Mouse (Mus musculus): ENCODE results near the gene Tpst2. TPM values are rescaled to one million over a fixed set of nuclear protein-coding genes. Genes with fewer than 3 reads are reported as not detected.

Tpst2 gene
- polyA plus RNA-seq, 1 experiment from 2014 or later = 36.2 TPM

DNA sequence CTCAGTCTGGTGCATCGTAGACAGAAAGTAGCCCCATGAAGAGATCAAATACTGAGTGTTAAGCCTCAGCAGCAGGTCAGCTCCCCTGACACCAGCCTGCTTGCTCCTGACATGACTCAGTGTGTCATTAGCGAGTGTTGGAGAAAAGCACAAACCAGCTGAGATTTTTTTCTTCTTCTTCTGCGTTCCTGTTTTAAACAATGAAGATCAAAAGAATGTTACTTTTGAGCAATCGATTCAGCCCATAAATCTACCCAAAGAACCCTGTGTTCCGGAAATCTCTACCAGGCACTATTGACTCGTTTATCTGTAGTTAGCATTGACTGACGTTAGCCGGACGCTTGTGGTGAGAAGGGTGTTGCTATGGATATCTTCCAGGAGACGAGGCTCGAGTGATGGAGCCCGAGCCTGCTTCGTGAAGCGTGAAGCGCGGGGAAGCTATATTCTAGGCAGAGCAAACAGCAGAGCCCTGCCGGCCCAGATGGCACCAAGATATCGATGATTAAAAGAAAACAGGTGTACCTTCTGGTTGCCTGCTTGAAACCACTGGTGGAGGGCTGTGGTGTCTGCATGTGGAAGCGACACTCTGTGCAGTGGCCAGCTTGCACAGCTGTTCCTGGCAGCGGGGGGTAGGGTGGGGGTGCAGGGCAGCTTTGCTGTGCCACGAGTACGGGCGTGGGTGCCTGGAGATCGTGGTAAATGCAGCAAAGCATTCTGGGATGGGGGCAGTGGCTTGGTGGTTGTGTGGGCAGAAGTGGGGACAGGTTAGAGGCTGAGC is 5.5 kb upstream of the Tpst2 start:
- no peak for DNase-seq
- no peak overlapping the region for H3K27ac ChIP-seq (ENCODE audit: low read depth)
- H3K4me1 ChIP-seq (ENCODE audit: insufficient read depth) = peaks cover 29% of the 10 kb centered on the region
- no peaks in the 10 kb centered on the region for H3K36me3 ChIP-seq (replicated peaks; ENCODE audit: insufficient read depth, low read length)
- H3K27me3 ChIP-seq (ENCODE audit: insufficient read depth, low read length) = peaks cover 6% of the 10 kb centered on the region; the same call in 1 of the 2 replicates
- ATAC-seq = no peak
- no peak overlapping the region for H3K4me2 ChIP-seq (ENCODE audit: low read depth, low read length)
- no peak overlapping the region for H3K4me3 ChIP-seq (ENCODE audit: low read depth, low read length)
- TF ChIP-seq EP300 (IDR thresholded peaks at IDR 0.05; ENCODE audit: low read depth) (no peak), CTCF (IDR thresholded peaks at IDR 0.05; ENCODE audit: low read depth) (no peak)
- H3K9me3 ChIP-seq (ENCODE audit: low read length) = no peaks in the 10 kb centered on the region
- 34% methylated on average over 24 of the region's 24 CpGs for WGBS (ENCODE audit: insufficient replicate concordance)
- H3K9ac ChIP-seq (replicated peaks) = no peak overlapping the region

DNA sequence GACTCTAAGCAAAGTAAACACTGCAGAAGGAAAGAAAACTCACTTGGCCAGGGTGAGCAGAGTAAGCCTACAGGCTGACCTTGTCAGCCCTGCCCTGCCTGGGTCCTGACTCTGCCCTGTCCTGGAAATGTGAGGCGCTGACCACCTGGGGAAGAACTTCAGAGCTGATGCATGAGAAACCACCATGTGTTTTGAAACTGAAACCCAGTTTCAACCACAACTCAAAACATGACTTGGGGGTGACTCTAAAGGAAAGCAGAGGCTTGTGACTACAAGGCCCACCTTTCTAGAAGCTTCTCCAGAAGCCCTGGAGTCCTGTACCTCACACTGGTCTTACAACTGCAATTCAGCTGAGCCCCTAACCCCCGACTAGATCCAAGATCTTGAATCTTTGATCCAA is 3.6 kb upstream of the Tpst2 start:
- 50% methylated on average over 2 of the region's 2 CpGs for WGBS (ENCODE audit: insufficient replicate concordance)
- TF ChIP-seq EP300 (IDR thresholded peaks at IDR 0.05; ENCODE audit: low read depth) (no peak), CTCF (IDR thresholded peaks at IDR 0.05; ENCODE audit: low read depth) (no peak)
- Histone ChIP-seq H3K4me2 (ENCODE audit: low read depth, low read length) (no peak overlapping the region), H3K27me3 (ENCODE audit: insufficient read depth, low read length) (peaks cover 6% of the 10 kb centered on the region; the same call in 1 of the 2 replicates), H3K4me3 (ENCODE audit: low read depth, low read length) (no peak overlapping the region), H3K27ac (ENCODE audit: low read depth) (no peak overlapping the region), H3K36me3 (replicated peaks; ENCODE audit: insufficient read depth, low read length) (no peaks in the 10 kb centered on the region), H3K9ac (replicated peaks) (no peak overlapping the region), H3K4me1 (ENCODE audit: insufficient read depth) (peaks cover 27% of the 10 kb centered on the region), H3K9me3 (ENCODE audit: low read length) (no peaks in the 10 kb centered on the region)
- ATAC-seq (no peak), DNase-seq (no peak)

DNA sequence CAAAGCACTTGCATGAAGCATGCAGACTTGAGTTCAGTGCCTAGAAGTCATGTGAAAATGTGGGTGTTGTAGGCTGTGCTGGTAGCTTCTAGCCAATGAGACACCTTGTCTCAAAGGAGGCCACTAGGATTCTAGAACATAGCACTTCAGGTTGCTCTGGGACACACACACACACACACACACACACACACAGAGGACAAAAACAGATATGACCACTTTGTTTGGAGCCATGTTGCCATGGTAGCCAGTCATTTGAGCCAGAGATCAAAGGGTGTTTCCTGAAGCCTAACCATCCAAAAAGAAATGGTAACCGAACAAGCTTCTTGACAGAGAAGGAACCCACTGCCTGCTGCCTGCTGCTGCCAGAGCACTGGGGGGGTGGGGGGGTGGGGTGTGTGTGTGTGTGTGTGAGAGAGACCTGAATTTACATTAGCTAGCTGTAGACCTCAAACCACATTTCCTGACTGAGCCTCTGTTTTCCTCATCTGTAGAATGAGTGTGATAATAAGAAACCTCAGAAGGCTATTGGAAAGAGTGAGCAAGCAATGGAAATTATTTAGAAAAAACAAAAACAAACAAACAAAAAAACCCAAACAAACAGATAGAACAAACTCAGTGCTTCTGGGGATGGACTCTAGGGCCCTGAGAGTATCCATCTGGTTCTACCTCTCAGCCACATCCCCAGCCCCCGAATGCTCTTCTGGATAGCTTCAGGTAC is 2.6 kb upstream of the Tpst2 start:
- Histone ChIP-seq H3K4me1 (ENCODE audit: insufficient read depth) (peaks cover 36% of the 10 kb centered on the region), H3K36me3 (replicated peaks; ENCODE audit: insufficient read depth, low read length) (no peaks in the 10 kb centered on the region), H3K9me3 (ENCODE audit: low read length) (no peaks in the 10 kb centered on the region), H3K27me3 (ENCODE audit: insufficient read depth, low read length) (peaks cover 1% of the 10 kb centered on the region; the same call in 1 of the 2 replicates), H3K4me2 (ENCODE audit: low read depth, low read length) (no peak overlapping the region), H3K4me3 (ENCODE audit: low read depth, low read length) (no peak overlapping the region), H3K27ac (ENCODE audit: low read depth) (no peak overlapping the region), H3K9ac (replicated peaks) (no peak overlapping the region)
- ATAC-seq (no peak), DNase-seq (no peak)
- no peak for TF ChIP-seq EP300 (IDR thresholded peaks at IDR 0.05; ENCODE audit: low read depth)
- WGBS (ENCODE audit: insufficient replicate concordance) = 53% methylated on average over 2 of the region's 2 CpGs

DNA sequence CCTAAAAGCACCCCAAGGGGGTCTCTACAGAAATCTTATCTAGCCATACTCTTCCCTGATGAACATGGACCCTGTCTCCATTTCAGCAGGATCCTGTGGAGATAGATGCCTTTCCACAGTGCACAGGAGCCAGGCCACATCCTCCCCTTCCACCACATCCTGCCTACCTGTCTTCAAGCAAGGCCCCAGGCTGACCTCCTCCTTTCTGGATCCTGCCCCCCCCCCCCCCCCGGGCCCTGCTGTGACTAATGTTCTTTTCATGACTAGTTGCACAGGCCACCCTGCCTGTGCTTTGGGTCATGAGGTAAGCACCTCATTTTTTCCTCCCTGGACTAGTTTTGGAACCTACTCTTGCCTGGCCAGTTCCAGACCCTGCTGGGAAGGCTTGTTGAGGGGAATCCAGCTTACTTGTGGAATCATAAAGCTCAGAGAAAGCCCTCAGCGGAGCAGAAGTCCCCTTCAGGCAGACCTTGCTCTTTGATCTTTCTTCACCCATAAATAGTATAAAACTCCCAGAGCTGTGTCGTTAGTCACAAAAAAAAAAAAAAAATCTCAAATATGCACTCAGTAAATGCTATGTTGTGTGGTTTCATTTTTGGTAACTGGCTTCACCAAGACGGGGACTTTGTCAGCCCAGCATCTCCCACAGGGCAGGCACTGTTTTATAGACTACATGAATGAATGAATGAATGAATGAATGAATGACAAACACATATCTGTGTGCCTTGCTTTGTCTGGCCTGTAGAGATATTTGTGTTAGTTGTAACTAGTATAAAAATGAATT is 1.3 kb upstream of the Tpst2 start:
- no peaks in the 10 kb centered on the region for H3K36me3 ChIP-seq (replicated peaks; ENCODE audit: insufficient read depth, low read length)
- peak overlapping the region; percentile 57; the same call in 1 of the 2 replicates for H3K4me3 ChIP-seq (ENCODE audit: low read depth, low read length)
- H3K9me3 ChIP-seq (ENCODE audit: low read length) = no peaks in the 10 kb centered on the region
- H3K27ac ChIP-seq (ENCODE audit: low read depth) = no peak overlapping the region
- H3K9ac ChIP-seq (replicated peaks) = no peak overlapping the region
- DNase-seq (no peak), ATAC-seq (no peak)
- H3K27me3 ChIP-seq (ENCODE audit: insufficient read depth, low read length) = no peaks in the 10 kb centered on the region
- H3K4me1 ChIP-seq (ENCODE audit: insufficient read depth) = peaks cover 44% of the 10 kb centered on the region
- WGBS (ENCODE audit: insufficient replicate concordance) = 50% methylated on average over 4 of the region's 4 CpGs
- TF ChIP-seq CTCF (IDR thresholded peaks at IDR 0.05; ENCODE audit: low read depth) (no peak), EP300 (IDR thresholded peaks at IDR 0.05; ENCODE audit: low read depth) (no peak)
- H3K4me2 ChIP-seq (ENCODE audit: low read depth, low read length) = peak overlapping the region; percentile 93

DNA sequence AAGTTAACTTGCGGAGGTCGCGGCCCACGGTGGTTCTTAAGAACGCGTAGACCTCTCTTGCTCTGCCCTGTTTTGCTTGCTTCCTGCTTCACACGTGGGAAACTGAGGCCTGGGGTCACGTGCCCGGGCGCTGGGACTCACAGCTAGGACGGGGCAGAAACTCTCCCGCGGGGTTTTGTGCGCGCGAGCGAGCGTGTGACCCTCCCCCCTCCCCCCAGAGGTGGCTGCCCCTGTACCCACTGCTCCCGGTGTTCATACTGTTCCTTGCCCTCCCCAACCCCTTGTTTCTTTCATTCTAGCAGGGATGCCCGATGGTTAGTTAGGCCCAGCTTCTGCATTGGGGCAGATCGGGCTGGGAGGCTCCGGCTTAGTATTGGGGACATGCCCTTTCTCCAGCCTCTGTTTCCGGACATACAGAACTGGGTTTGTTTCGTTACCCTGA is 437 bp downstream of the Tpst2 start:
- no peaks in the 10 kb centered on the region for H3K27me3 ChIP-seq (ENCODE audit: insufficient read depth, low read length)
- no peak for TF ChIP-seq CTCF (IDR thresholded peaks at IDR 0.05; ENCODE audit: low read depth)
- TF ChIP-seq EP300 (IDR thresholded peaks at IDR 0.05; ENCODE audit: low read depth) = no peak
- H3K27ac ChIP-seq (ENCODE audit: low read depth) = peak overlapping the region; percentile 85
- peak overlapping the region; percentile 77 for H3K9ac ChIP-seq (replicated peaks)
- ATAC-seq = no peak; the same call in 1 of the 2 replicates
- no peak for DNase-seq
- peak overlapping the region; percentile 79 for H3K4me2 ChIP-seq (ENCODE audit: low read depth, low read length)
- WGBS (ENCODE audit: insufficient replicate concordance) = 0% methylated on average over 20 of the region's 24 CpGs
- no peaks in the 10 kb centered on the region for H3K36me3 ChIP-seq (replicated peaks; ENCODE audit: insufficient read depth, low read length)
- peak overlapping the region; percentile 68 for H3K4me3 ChIP-seq (ENCODE audit: low read depth, low read length)
- H3K4me1 ChIP-seq (ENCODE audit: insufficient read depth) = peaks cover 53% of the 10 kb centered on the region
- no peaks in the 10 kb centered on the region for H3K9me3 ChIP-seq (ENCODE audit: low read length)

Data from liver, postnatal 0 days (tissue).